Mouse (Mus musculus) MEL (cell line): ENCODE measurements around the gene Tmem59l. TPM values are rescaled to one million over a fixed set of nuclear protein-coding genes. Genes with fewer than 3 reads are reported as not detected.

Experiments used
- DNase-seq: peaks from one replicate; pipeline ENCODE4 v3.0.0; 2011; ENCODE audit warnings: low read depth, low spot score
- H3K27ac ChIP-seq: 2 replicates; pipeline ENCODE4 v1.5.1; 2012; ENCODE audit warnings: low read depth, mild to moderate bottlenecking, control low read depth, low read length, moderate library complexity; ENCODE audit not compliant: control insufficient read depth
- H3K27me3 ChIP-seq, 2 experiments: fragments of 150-350 bp in 1 of 2; sonication (generic) in 1 of 2; 2 replicates each; pipeline ENCODE4 v1.6.1; 2012; ENCODE audit warnings: low read length in 2 of 2, mild to moderate bottlenecking in 2 of 2, improper control_type of control experiment in 1 of 2, moderate library complexity in 1 of 2; ENCODE audit not compliant: insufficient read depth in 2 of 2, control insufficient read depth in 1 of 2
- H3K36me3 ChIP-seq, 2 experiments: 2 replicates each; pipeline ENCODE4 v1.6.1; 2012 to 2014; ENCODE audit warnings: low read length in 2 of 2, improper control_type of control experiment in 1 of 2, inconsistent platforms in 1 of 2, mild to moderate bottlenecking in 1 of 2; ENCODE audit not compliant: insufficient read depth in 2 of 2, control insufficient read depth in 1 of 2
- H3K4me1 ChIP-seq, 2 experiments: fragments of 150-350 bp in 1 of 2; sonication (generic) in 1 of 2; 2 replicates each; pipeline ENCODE4 v1.6.1; 2012; ENCODE audit warnings: low read length in 2 of 2, improper control_type of control experiment in 1 of 2, mild to moderate bottlenecking in 1 of 2; ENCODE audit not compliant: insufficient read depth in 2 of 2, control insufficient read depth in 1 of 2
- H3K4me3 ChIP-seq, 2 experiments: fragments of 150-350 bp in 1 of 2; sonication (generic) in 1 of 2; 2 replicates each; pipeline ENCODE4 v1.5.1; 2012; ENCODE audit warnings: low read depth in 2 of 2, low read length in 2 of 2, mild to moderate bottlenecking in 2 of 2, moderate library complexity in 2 of 2, control low read depth in 1 of 2, improper control_type of control experiment in 1 of 2; ENCODE audit not compliant: control insufficient read depth in 1 of 2, insufficient read depth in 1 of 2
- H3K79me2 ChIP-seq: 2 replicates; pipeline ENCODE4 v1.6.1; 2012; ENCODE audit warnings: mild to moderate bottlenecking, low read length, moderate library complexity; ENCODE audit not compliant: control insufficient read depth, poor library complexity, insufficient read depth
- H3K9ac ChIP-seq: 2 replicates; pipeline ENCODE4 v1.6.1; 2012; ENCODE audit warnings: low read depth, mild to moderate bottlenecking, control low read depth, low read length, moderate library complexity; ENCODE audit not compliant: control insufficient read depth, poor library complexity, severe bottlenecking
- H3K9me3 ChIP-seq: fragments of 150-350 bp; sonication (generic); replicated peaks from 2 replicates; pipeline ENCODE4 v1.6.1; 2012; ENCODE audit warnings: mild to moderate bottlenecking, low read length, improper control_type of control experiment, moderate library complexity; ENCODE audit not compliant: insufficient read depth
- CHD1 ChIP-seq: IDR thresholded peaks from 2 replicates; pipeline ENCODE4 v1.6.1; 2012; ENCODE audit warnings: low read depth, mild to moderate bottlenecking, inconsistent platforms, low read length, improper control_type of control experiment
- CTCF ChIP-seq, 3 experiments: IDR thresholded peaks in 2 of 3; conservative IDR thresholded peaks in 1 of 3; 2 replicates each; pipeline ENCODE4 v1.5.1; 2011 to 2012; ENCODE audit warnings: low read length in 3 of 3, low read depth in 2 of 3, mild to moderate bottlenecking in 2 of 3, improper control_type of control experiment in 1 of 3, inconsistent platforms in 1 of 3, mixed read lengths in 1 of 3, moderate library complexity in 1 of 3; ENCODE audit not compliant: control insufficient read depth in 1 of 3, insufficient read depth in 1 of 3, poor library complexity in 1 of 3, severe bottlenecking in 1 of 3
- E2F4 ChIP-seq: IDR thresholded peaks from 2 replicates; pipeline ENCODE4 v1.6.1; 2011; ENCODE audit warnings: low read depth, low read length, improper control_type of control experiment, borderline replicate concordance
- EP300 ChIP-seq, 2 experiments: IDR thresholded peaks; 2 replicates each; pipeline ENCODE4 v1.6.1; 2011; ENCODE audit warnings: improper control_type of control experiment in 2 of 2, low read length in 2 of 2, low read depth in 1 of 2, mild to moderate bottlenecking in 1 of 2
- ETS1 ChIP-seq: IDR thresholded peaks from 2 replicates; pipeline ENCODE4 v1.6.1; 2012; ENCODE audit warnings: low read depth, mild to moderate bottlenecking, inconsistent platforms, low read length, improper control_type of control experiment, moderate library complexity
- GABPA ChIP-seq: IDR thresholded peaks from 2 replicates; pipeline ENCODE4 v1.6.1; 2012; ENCODE audit warnings: low read depth, mild to moderate bottlenecking, inconsistent platforms, low read length, improper control_type of control experiment, moderate library complexity
- GATA1 ChIP-seq: IDR thresholded peaks from 2 replicates; pipeline ENCODE4 v1.6.1; 2011; ENCODE audit warnings: low read depth, low read length, improper control_type of control experiment
- HCFC1 ChIP-seq: IDR thresholded peaks from 2 replicates; pipeline ENCODE4 v1.6.1; 2012; ENCODE audit warnings: low read depth, mild to moderate bottlenecking, inconsistent platforms, low read length, improper control_type of control experiment, moderate library complexity
- JUND ChIP-seq: IDR thresholded peaks from 2 replicates; pipeline ENCODE4 v1.6.1; 2011; ENCODE audit warnings: low read depth, mild to moderate bottlenecking, improper control_type of control experiment, low read length
- MAX ChIP-seq: IDR thresholded peaks from 2 replicates; pipeline ENCODE4 v1.6.1; 2011; ENCODE audit warnings: low read length, improper control_type of control experiment
- MEF2A ChIP-seq: IDR thresholded peaks from 2 replicates; pipeline ENCODE4 v1.6.1; 2014; ENCODE audit warnings: low read depth, mild to moderate bottlenecking, inconsistent platforms, low read length, improper control_type of control experiment; ENCODE audit not compliant: poor library complexity, insufficient replicate concordance, severe bottlenecking; ENCODE audit errors: extremely low read depth
- MXI1 ChIP-seq: IDR thresholded peaks from 2 replicates; pipeline ENCODE4 v1.6.1; 2011; ENCODE audit warnings: mild to moderate bottlenecking, low read depth, low read length, improper control_type of control experiment
- MYC ChIP-seq: IDR thresholded peaks from 2 replicates; pipeline ENCODE4 v1.6.1; 2011; ENCODE audit warnings: low read depth, mild to moderate bottlenecking, low read length, improper control_type of control experiment, moderate library complexity
- NRF1 ChIP-seq: IDR thresholded peaks from 2 replicates; pipeline ENCODE4 v1.6.1; 2014; ENCODE audit warnings: low read depth, mild to moderate bottlenecking, inconsistent platforms, low read length, improper control_type of control experiment, moderate library complexity; ENCODE audit not compliant: poor library complexity, insufficient read depth, severe bottlenecking
- POLR2AphosphoS5 ChIP-seq: IDR thresholded peaks from 2 replicates; pipeline ENCODE4 v1.6.1; 2012; ENCODE audit warnings: low read depth, borderline replicate concordance, mild to moderate bottlenecking, inconsistent platforms, low read length, moderate library complexity, mixed read lengths
- RAD21 ChIP-seq: IDR thresholded peaks from 2 replicates; pipeline ENCODE4 v1.6.1; 2011; ENCODE audit warnings: mild to moderate bottlenecking, low read depth, low read length, improper control_type of control experiment
- RCOR1 ChIP-seq: IDR thresholded peaks from 2 replicates; pipeline ENCODE4 v1.6.1; 2012; ENCODE audit warnings: low read depth, mild to moderate bottlenecking, inconsistent platforms, low read length, improper control_type of control experiment
- SIN3A ChIP-seq: IDR thresholded peaks from 2 replicates; pipeline ENCODE4 v1.6.1; 2012; ENCODE audit warnings: low read length, improper control_type of control experiment, inconsistent platforms
- SMC3 ChIP-seq: IDR thresholded peaks from 2 replicates; pipeline ENCODE4 v1.6.1; 2011; ENCODE audit warnings: low read depth, low read length, improper control_type of control experiment
- TAL1 ChIP-seq: IDR thresholded peaks from 2 replicates; pipeline ENCODE4 v1.6.1; 2012; ENCODE audit warnings: mild to moderate bottlenecking, inconsistent platforms, low read length, moderate library complexity, mixed read lengths
- TCF12 ChIP-seq: IDR thresholded peaks from 2 replicates; pipeline ENCODE4 v1.6.1; 2014; ENCODE audit warnings: low read depth, mild to moderate bottlenecking, inconsistent platforms, low read length, improper control_type of control experiment, moderate library complexity
- UBTF ChIP-seq: IDR thresholded peaks from 2 replicates; pipeline ENCODE4 v1.6.1; 2012; ENCODE audit warnings: low read depth, mild to moderate bottlenecking, inconsistent platforms, low read length, improper control_type of control experiment, moderate library complexity, borderline replicate concordance; ENCODE audit not compliant: insufficient read depth
- USF2 ChIP-seq, 2 experiments: IDR thresholded peaks; 2 replicates each; pipeline ENCODE4 v1.6.1; 2011 to 2012; ENCODE audit warnings: improper control_type of control experiment in 2 of 2, low read length in 2 of 2, borderline replicate concordance in 1 of 2, inconsistent platforms in 1 of 2, low read depth in 1 of 2, mild to moderate bottlenecking in 1 of 2; ENCODE audit not compliant: insufficient read depth in 1 of 2
- ZC3H11A ChIP-seq: IDR thresholded peaks from 2 replicates; pipeline ENCODE4 v1.6.1; 2012; ENCODE audit warnings: low read depth, mild to moderate bottlenecking, inconsistent platforms, low read length, improper control_type of control experiment
- ZKSCAN1 ChIP-seq: IDR thresholded peaks from 2 replicates; pipeline ENCODE4 v1.6.1; 2012; ENCODE audit warnings: low read depth, mild to moderate bottlenecking, inconsistent platforms, low read length, improper control_type of control experiment, moderate library complexity
- ZNF384 ChIP-seq: IDR thresholded peaks from 2 replicates; pipeline ENCODE4 v1.6.1; 2012; ENCODE audit warnings: low read depth, mild to moderate bottlenecking, inconsistent platforms, low read length, improper control_type of control experiment
- polyA plus RNA-seq, 2 experiments: library from polyadenylated mRNA; stranded (reverse) in 1 of 2; unstranded in 1 of 2; fragments of >175 nt in 1 of 2; fragments of >200 nt in 1 of 2; gene quantifications; 2 replicates each; pipeline versions ENCODE4 v1.2.1 to v1.2.4; 2012; ENCODE audit warnings: low replicate concordance in 2 of 2, low read depth in 1 of 2; ENCODE audit not compliant: insufficient read length in 2 of 2, insufficient read depth in 1 of 2, missing spikeins in 1 of 2
- total RNA-seq: library from RNA; depleted of rRNA; stranded (reverse); fragments of 300-350 nt; gene quantifications from 2 replicates; pipeline ENCODE4 v1.2.3, GENCODE M21; 2012

Gene Tmem59l
- total and polyA plus RNA-seq, 3 experiments = not detected

- H3K36me3 ChIP-seq = no peaks in the 10 kb centered on the region
- H3K9ac ChIP-seq = no peak overlapping the region
- H3K9me3 ChIP-seq = no peaks in the 10 kb centered on the region
- no peak for DNase-seq
- H3K79me2 ChIP-seq = no peaks in the 10 kb centered on the region
- H3K27me3 ChIP-seq = peaks cover 2 to 5% of the 10 kb centered on the region in 2 experiments; a peak in 2 of 4 replicates
- no peak for TF ChIP-seq ETS1
- TF ChIP-seq NRF1 = no peak
- no peak for TF ChIP-seq MEF2A
- TF ChIP-seq POLR2AphosphoS5 = no peak
- no peak for TF ChIP-seq MXI1
- TF ChIP-seq TCF12 = no peak
- TF ChIP-seq SMC3 = no peak
- TF ChIP-seq MAX = no peak
- TF ChIP-seq EP300 (IDR thresholded peaks at IDR 0.05; ENCODE audit: low read depth in 1 of 2, low read length in 2 of 2) = no peak
- TF ChIP-seq HCFC1 = no peak
- TF ChIP-seq GABPA = no peak
- TF ChIP-seq RAD21 = no peak
- no peak for TF ChIP-seq GATA1
- no peak for TF ChIP-seq SIN3A
- H3K27ac ChIP-seq = no peak overlapping the region
- no peak overlapping the region for H3K4me3 ChIP-seq
- no peaks in the 10 kb centered on the region for H3K4me1 ChIP-seq
Observed at GRCm38 (mm10) chr8:70486191-70486681, 922 bp downstream of the Tmem59l start.

GRCm38 (mm10) chr8:70482943-70483342 is 4.2 kb downstream of the Tmem59l start:
- peaks cover 2 to 8% of the 10 kb centered on the region in 2 experiments; a peak in 2 of 4 replicates for H3K27me3 ChIP-seq

More at GRCm38 (mm10) chr8:70482943-70483342, 4.2 kb downstream of the Tmem59l start:
- Histone ChIP-seq H3K27ac (no peak overlapping the region), H3K36me3 (peaks cover 0 to 2% of the 10 kb centered on the region in 2 experiments; a peak in 1 of 4 replicates), H3K4me3 (no peak overlapping the region), H3K9ac (no peak overlapping the region), H3K4me1 (peaks cover 0 to 5% of the 10 kb centered on the region in 2 experiments; a peak in 3 of 4 replicates), H3K9me3 (no peaks in the 10 kb centered on the region), H3K79me2 (no peaks in the 10 kb centered on the region)
- TF ChIP-seq SIN3A = no peak
- TF ChIP-seq E2F4 = no peak
- no peak for TF ChIP-seq TAL1
- TF ChIP-seq ZC3H11A = no peak
- TF ChIP-seq NRF1 = no peak
- TF ChIP-seq CTCF (IDR thresholded peaks at IDR 0.05 in 2 of 3, conservative IDR thresholded peaks at IDR 0.05 in 1 of 3; ENCODE audit: control insufficient read depth in 1 of 3, insufficient read depth in 1 of 3, low read depth in 2 of 3, low read length in 3 of 3, poor library complexity in 1 of 3, severe bottlenecking in 1 of 3) = no peak
- no peak for TF ChIP-seq USF2 (IDR thresholded peaks at IDR 0.05; ENCODE audit: borderline replicate concordance in 1 of 2, insufficient read depth in 1 of 2, low read depth in 1 of 2, low read length in 2 of 2)
- no peak for TF ChIP-seq RAD21
- no peak for TF ChIP-seq JUND
- no peak for TF ChIP-seq CHD1
- no peak for TF ChIP-seq UBTF
- no peak for TF ChIP-seq RCOR1
- no peak for TF ChIP-seq MEF2A
- TF ChIP-seq TCF12 = no peak
- TF ChIP-seq MYC = no peak
- TF ChIP-seq ZNF384 = no peak
- no peak for TF ChIP-seq ZKSCAN1
- DNase-seq = no peak
